Mouse (Mus musculus): ENCODE measurements around the gene Lrrc28.

DNA sequence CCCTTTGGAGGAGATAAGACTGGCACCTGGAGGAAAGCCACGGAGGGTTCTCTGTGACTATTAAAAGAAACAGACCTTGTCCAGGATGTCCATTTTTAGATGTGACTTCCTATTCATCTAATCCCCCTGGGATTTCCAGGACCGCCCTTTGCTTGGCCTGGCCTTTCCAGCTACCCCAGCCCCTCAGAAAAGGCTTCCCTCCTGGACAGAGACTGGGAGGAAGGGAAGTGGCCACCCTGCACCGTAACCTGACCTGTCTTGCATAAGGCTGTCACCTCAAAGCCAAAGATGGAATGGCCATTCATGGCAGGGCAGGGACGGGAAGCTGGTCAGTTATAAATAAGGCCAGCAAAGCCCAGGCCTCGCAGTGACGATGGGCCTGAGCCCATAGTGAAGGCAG lies 46.0 kb upstream of the Lrrc28 start:
- TF ChIP-seq POLR2A (IDR thresholded peaks at IDR 0.05; ENCODE audit: control insufficient read depth in 1 of 2, insufficient read depth in 1 of 2, low read depth in 1 of 2, low read length in 2 of 2, poor library complexity in 1 of 2), result no peak
- TF ChIP-seq USF1 (IDR thresholded peaks at IDR 0.05; ENCODE audit: low read depth, low read length), result no peak
- no peak for TF ChIP-seq POLR2AphosphoS2 (IDR thresholded peaks at IDR 0.05; ENCODE audit: low read length)
- TF ChIP-seq RAD21 (IDR thresholded peaks at IDR 0.05; ENCODE audit: low read depth, low read length), result no peak
- TF ChIP-seq SMC3 (IDR thresholded peaks at IDR 0.05; ENCODE audit: low read depth, low read length), result no peak
